Mouse (Mus musculus) 3T3-L1 (cell line): ENCODE data around the gene Zfp444.
"Not testable (repeated sequence)": the region's sequence is repeated elsewhere in the genome, so short reads cannot be mapped to it uniquely, and the experiment has no call there.

ENCODE experiments used
- DNase-seq: peaks from one replicate; pipeline ENCODE4 v3.0.0-alpha.2; 2015; ENCODE audit warnings: low read depth, low spot score

The Zfp444 gene

DNA sequence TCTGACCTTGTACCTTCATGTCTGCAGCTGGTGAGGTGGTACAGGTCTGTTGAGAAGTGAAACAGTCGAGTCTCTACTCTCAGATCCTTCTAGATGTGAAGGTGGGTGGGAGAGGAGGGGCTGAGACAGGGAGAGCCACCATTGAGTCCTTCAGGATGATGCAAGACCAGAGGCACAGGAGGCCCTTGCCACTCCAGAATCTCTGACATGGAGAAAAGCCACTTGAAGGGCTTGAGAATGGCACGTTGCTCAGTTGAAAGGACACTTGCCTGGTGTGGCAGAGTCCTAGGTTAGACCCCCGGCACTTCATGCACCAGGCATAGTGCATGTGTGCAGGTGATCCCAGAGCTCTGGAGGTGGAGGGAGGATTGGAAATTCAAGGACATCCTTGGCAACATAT is 10.5 kb upstream of the Zfp444 start:
- no peak for DNase-seq

DNA sequence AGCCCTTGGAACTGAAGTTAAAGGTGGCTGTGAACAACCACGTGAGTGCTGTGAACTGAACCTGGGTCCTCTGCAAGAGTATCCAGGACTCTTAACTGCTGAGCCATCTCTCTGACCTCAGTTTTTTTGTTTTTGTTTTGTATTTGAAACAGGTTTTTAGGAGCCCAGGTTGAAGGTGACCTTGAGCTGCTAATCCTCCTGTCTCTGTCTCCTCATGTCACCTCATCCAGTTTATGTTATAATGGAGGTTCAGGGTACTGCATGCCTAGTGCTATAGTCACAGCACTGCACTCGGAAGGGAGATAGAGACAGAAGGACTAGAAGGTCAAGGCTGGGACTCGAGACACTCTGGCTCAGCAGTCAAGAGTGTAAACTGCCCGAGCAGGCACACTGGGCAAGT is 9.9 kb upstream of the Zfp444 start:
- no peak for DNase-seq

- no peak for DNase-seq
Measured at GRCm38 (mm10) chr7:6164671-6165070, 7.4 kb upstream of the Zfp444 start.

DNA sequence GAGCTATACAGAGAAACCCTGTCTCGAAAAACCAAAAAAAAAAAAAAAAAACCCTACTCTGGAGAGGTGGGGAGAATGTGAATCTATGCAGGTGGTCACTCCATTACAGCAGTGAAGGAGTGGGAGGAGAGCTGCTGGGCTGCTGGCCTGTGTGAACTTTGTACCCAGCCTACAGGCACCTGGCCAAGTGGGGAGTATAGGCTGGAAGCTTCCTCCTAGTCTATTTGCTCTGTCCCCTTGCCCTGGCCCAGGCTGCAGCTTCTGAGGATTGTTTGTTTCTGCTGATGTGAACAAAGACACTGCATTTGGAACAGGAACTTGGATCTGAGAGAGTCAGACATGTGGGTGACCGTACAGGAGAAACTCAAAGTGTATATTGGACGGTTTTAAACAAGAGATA is 2.6 kb upstream of the Zfp444 start:
- no peak for DNase-seq

DNA sequence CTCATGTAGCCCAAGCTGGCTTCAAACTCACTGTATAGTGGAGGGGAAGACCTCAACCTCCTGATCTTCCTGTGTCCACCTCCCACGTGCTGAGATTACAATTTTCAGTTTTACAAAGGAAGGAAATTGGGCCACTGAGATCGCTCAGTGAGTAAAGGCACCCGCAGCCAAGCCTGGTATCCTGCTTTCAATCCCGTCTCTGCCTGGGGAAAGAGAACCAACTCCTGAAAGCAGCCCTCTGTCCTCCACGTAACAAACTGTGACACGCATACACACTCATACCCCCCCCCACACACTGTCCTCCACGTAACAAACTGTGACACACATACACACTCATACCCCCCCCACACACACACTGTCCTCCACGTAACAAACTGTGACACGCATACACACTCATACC is 1.6 kb upstream of the Zfp444 start:
- DNase-seq, result no peak

GRCm38 (mm10) chr7:6170871-6171270 is 1.2 kb upstream of the Zfp444 start:
- no peak for DNase-seq

DNA sequence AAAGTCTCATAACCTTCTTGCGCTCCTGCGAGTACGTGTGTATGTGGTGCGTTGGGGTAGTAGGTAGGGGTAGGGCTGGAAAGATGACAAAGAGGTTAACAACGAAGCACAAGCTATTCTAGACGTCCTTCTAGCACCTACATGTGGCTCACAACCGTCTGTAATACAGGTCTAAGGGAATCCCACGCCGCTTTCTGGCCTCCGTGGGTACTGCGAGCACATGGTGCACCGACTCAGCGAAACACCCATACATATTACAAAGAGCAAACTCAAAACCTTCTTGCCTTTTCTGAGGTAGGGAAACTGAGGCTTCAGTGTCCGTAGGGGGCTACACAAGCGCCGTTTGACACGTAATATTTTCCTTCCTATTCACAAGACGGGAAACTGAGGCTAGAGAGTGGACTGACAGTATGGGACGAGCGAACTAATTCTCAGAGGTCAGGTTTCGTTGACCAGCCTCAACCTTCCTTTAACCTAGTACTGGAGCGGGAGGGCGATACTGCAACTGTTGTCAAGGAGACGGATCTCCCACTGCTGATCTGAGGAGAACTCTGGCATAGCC is 501 bp upstream of the Zfp444 start:
- DNase-seq, result peak; percentile 79

DNA sequence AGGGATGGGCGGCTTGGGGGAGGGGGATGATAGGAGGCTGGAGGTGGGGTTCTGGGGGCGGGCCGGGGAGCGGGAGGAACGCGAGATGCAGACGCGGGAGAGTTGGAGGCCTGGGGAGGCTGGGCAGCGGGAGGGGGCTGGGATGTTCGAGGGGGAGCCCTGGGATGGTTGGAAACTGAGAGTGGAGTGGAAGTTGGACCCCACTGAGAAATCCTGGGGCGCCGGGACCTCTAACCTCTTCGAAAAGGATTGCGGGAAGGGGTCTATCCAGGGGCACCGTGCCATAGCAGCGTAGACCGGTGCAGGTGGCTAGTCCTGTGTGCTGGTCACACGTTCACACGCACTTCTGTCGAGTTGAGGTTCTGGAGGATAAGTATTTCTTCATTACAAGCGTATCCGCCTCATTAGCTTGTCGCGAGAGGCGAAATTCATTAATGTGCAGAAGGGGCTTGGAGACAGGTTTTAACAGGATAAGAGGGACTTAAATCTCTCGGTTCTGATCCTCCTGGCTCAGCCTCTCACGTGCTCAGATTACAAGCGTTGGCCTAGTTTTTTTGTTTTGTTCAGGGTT is 733 bp downstream of the Zfp444 start:
- peak; percentile 44 for DNase-seq

DNA sequence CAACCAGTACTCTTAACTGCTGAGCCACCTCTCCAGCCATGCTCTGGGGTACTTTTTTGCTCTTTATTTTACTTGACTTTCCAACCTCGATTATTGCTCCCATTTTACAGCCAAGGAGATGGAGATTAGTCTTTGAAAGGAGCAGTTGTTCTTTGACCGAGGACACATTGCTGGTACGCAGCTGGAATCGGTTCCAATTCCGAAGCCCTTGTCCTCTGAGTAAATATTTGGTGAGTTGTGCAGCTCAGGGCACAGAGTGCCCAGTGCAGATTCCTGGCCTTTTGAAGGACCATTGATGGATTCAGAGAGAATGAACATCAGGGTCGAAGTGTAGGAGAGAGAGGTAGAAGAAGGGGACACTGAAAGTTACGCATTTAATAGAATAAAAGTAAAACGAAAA is 1.8 kb downstream of the Zfp444 start:
- no peak for DNase-seq

DNA sequence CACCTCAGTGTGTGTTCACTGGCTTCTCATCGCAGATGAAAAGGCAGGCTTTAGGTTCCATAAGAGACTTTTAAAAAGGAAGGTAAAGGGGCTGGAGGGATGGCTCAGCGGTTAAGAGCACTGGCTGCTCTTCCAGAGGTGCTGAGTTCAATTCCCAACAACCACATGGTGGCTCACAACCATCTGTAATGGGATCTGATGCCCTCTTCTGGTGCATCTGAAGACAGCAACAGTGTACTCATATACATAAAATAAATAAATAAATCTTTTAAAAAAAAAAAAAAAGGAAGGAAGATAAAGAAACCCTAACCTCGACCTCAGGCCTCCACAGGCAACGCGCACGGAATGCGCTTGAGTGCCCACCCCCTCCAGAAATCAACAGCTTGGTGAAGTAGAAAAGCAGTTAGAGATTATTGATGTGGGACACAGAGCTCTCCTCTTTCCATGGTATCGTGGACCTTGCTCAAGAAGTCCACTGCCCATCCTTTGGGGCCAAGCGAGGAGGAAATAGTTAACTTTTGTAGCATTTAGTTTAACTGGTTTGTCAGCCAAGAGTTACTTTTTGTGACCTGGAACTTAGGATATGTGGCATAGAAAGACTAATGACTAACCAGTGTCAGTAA is 2.5 kb downstream of the Zfp444 start:
- DNase-seq, result not testable (repeated sequence)

GRCm38 (mm10) chr7:6179013-6179412 is 7.0 kb downstream of the Zfp444 start:
- DNase-seq, result no peak

GRCm38 (mm10) chr7:6182882-6183281 is 10.9 kb downstream of the Zfp444 start:
- DNase-seq, result no peak

DNA sequence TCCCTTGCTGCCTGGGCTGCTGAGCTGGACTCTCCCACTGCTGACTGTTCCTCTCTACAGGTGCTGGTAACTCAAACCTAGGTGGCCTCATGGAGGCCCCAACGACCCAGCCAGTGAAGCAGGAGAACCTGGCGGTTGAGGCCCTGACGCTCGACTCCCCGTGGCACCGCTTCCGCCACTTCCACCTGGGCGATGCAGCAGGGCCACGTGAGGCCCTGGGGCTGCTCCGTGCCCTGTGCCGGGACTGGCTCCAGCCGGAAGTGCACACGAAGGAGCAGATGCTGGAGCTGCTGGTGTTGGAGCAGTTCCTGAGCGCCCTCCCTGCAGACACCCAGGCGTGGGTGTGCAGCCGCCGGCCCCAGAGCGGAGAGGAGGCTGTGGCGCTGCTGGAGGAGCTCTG is 11.8 kb downstream of the Zfp444 start:
- DNase-seq, result no peak

- DNase-seq, result no peak
Measured at GRCm38 (mm10) chr7:6184521-6184920, 12.5 kb downstream of the Zfp444 start.

DNA sequence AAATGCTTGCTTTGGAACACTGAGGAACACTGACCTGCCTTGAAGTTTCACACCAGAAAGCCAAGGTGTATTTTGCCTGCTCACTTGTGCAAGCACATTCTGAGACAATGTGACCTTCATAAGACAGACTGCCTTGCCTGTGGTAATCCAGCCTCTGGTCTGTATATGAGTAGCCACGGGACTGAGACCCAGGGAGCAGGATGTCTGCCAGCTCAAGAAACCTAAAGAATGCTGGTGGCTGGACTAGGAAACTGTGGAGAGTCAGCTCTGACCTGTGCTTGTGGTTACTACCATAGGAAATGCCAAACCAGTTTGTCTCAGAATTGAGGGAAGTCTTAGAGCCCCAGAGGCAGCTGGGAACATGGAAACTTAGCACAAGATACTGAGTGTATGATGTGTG is 13.4 kb downstream of the Zfp444 start:
- DNase-seq, result peak; percentile 25

DNA sequence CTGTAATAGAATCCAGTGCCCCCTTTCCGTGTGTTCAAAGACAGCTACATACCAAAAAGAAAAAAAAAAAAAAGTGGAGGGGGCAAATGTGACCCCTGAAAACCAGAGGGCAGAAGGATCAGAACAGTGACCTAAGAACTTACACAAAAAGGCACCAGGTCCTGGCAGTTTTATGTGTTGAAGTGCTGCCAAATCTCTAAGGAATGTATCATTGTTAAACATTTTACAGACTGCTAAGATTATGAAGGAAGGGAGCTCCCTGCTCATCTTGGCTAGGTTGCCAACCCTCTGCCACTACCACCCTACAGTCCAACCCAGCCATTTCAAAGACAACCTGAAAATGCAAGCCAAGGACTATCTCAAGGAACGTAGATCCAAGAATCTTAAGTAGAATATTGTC is 14.2 kb downstream of the Zfp444 start:
- DNase-seq, result no peak

DNA sequence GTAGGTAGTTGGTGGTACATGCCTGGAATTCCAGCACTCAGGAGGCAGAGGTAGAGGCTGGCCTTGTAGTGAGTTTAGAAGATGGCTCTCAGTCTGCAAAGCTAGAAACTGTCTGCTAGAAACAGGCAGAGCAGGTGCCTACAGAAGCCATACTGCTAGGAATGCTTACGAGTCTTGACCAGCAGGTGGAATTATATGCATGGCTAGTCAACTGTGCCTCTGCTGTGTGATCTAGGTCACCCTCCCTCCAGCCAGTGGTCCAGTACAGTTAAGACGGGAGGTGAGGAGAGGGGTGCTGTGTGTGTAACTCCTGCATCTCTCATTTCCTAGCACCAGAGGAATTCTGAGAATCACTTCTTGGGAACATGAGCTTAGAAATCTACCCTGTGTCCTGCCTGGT is 14.7 kb downstream of the Zfp444 start:
- DNase-seq, result no peak

- no peak for DNase-seq
Measured at GRCm38 (mm10) chr7:6189542-6189941, 17.5 kb downstream of the Zfp444 start.

DNA sequence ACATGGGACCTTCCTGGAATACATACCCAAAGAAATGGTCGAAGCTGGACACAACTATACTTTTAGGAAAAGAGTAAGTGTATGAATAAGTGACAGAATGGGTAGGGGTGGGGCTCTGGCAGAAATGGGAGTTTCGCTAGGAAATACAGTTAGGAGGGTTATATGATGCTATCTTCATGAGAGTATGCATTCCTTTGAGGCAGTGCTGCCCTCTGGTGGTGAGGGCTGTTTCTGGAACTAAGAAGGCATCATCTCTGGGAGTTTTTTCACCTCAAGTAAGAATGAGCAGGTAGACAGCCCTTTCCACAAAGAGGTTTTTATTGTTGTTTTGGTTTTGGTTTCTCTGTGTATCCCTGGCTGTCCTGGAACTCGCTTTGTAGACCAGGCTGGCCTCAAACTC is 19.4 kb downstream of the Zfp444 start:
- DNase-seq, result peak; percentile 78

DNA sequence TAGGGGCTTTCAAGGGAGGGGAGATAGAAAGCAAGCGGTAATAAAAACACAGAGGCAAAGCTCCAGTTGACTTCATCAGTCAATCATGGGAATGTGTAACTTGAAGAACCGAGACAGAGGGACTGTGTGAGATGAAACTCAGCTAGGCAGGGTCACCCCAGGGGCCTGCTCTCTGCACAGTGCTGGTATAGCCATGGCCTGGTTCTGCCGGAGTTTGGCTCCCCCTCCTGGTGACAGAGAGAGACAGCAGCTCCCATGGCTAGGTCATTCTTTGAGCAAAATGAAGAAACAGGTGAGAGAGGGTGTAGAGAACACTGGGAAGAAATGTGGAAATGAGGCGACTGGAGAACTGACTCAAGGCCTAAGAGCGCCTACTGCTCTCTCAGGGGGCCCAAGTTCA is 22.1 kb downstream of the Zfp444 start:
- peak; percentile 68 for DNase-seq

- DNase-seq, result no peak
Measured at GRCm38 (mm10) chr7:6195777-6196176, 23.8 kb downstream of the Zfp444 start.

DNA sequence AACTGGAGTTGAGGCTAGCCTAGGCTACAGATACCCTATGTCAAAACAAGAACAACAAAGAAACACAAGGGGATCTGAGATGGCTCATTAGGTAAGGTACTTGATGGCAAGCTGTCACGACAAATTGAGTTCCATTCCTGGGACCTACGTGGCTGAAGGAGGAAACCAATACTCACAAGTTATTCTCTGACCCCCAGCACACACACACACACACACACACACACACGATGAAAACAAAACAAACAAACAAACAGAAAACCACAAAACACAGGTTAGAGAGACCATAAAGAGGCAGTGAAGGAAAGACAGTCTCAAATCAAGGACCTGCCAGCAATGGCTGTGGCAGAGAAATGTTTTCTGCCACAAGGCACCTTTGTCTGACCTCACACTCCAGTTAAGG is 24.8 kb downstream of the Zfp444 start, which contains the start of gene Galp:
Galp (plus strand) TSS at position 301 of the 400 bp plus-strand sequence.
- DNase-seq, result no peak

DNA sequence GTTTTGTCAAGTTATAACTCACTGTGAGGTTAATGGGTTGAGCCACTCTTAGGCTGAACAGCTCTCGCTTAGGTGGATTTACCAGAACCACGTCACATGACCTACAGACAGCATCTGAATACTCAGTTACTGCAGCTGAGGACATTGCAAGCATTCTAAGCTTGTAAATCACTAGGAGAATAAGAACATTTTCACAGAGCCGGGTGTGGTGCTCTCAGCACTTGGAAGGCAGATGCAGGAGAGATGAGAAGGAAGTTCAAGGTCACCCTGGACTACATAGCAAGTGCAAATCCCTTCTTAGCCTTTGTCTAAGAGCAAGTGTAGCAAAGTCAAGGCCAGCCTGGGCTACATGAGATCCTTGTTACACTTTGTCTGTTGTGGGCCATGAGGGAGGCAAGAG is 32.2 kb downstream of the Zfp444 start:
- DNase-seq, result no peak

DNA sequence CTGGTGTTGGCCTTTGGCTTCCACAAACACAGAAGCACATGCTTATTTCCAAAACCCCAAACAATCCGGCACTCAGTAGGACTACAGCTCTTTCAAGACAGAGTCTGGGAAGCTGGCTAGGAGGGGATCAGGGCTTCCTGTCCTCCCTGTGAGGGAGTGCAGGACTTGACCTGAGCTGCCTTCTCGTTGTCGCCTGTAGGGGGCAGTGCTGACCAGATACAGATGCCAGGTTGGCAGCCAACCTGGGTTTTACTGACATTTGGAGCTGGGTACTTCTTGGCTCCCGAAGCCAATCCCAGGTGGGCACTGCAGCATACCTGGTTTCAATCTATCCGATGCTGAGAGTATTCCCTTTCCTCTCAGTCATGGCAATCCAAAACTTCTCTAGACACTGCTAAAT is 41.1 kb downstream of the Zfp444 start:
- peak; percentile 33 for DNase-seq
